Mouse (Mus musculus): ENCODE data around the gene Ttc39d. TPM values are rescaled to one million over a fixed set of nuclear protein-coding genes. Genes with fewer than 3 reads are reported as not detected.
"Not testable (repeated sequence)": the region's sequence is repeated elsewhere in the genome, so short reads cannot be mapped to it uniquely, and the experiment has no call there.

Ttc39d gene
- polyA plus RNA-seq, 1 experiment from 2014 or later: 0.16 TPM

GRCm38 (mm10) chr17:80173708-80174107 is 33.6 kb upstream of the Ttc39d start:
- WGBS: 94% methylated on average over 2 of the region's 2 CpGs
- Histone ChIP-seq H3K27me3 (ENCODE audit: insufficient read depth, poor library complexity, severe bottlenecking) (no peaks in the 10 kb centered on the region), H3K9me3 (no peaks in the 10 kb centered on the region), H3K27ac (no peak overlapping the region), H3K36me3 (no peaks in the 10 kb centered on the region), H3K4me1 (replicated peaks) (peaks cover 19% of the 10 kb centered on the region), H3K4me3 (no peak overlapping the region)
- no peak for DNase-seq (ENCODE audit: low spot score)

- 0 out of 2 replicates have a peak overlapping the region, but pooled peaks have one; percentile 8 for H3K27ac ChIP-seq
- peaks cover 15% of the 10 kb centered on the region for H3K4me1 ChIP-seq (replicated peaks)
- no peak overlapping the region for H3K4me3 ChIP-seq
- H3K27me3 ChIP-seq (ENCODE audit: insufficient read depth, poor library complexity, severe bottlenecking): no peaks in the 10 kb centered on the region
- no peak for DNase-seq (ENCODE audit: low spot score)
- H3K36me3 ChIP-seq: no peaks in the 10 kb centered on the region
- H3K9me3 ChIP-seq: no peaks in the 10 kb centered on the region
- 81% methylated on average over 3 of the region's 3 CpGs for WGBS
Measured at GRCm38 (mm10) chr17:80174146-80174545, 33.1 kb upstream of the Ttc39d start.

GRCm38 (mm10) chr17:80174699-80175385 is 32.4 kb upstream of the Ttc39d start:
- H3K4me1 ChIP-seq (replicated peaks): peaks cover 14% of the 10 kb centered on the region
- no peaks in the 10 kb centered on the region for H3K36me3 ChIP-seq
- peak overlapping the region; percentile 45 for H3K27ac ChIP-seq
- peak; percentile 49 for DNase-seq (ENCODE audit: low spot score)
- no peaks in the 10 kb centered on the region for H3K9me3 ChIP-seq
- 70% methylated on average over 19 of the region's 19 CpGs for WGBS
- no peak overlapping the region for H3K4me3 ChIP-seq
- H3K27me3 ChIP-seq (ENCODE audit: insufficient read depth, poor library complexity, severe bottlenecking): no peaks in the 10 kb centered on the region

DNA sequence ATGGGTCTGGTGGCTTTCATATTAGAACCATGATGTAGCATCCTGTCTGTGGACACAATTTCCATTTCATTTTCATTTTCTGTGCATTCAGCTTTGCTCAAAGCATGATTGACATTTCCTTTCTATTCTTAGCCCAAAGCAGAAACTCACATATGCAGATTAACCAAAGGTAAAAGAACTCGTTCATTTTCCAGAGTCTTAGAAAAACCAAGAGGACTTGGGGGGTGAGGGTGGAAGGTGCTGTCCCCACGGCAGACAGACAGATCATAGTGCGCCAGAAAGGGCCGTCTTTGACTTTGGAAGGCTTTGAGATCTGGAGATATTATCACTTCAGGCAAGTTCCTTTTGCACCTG is 31.9 kb upstream of the Ttc39d start:
- DNase-seq (ENCODE audit: low spot score): no peak
- Histone ChIP-seq H3K36me3 (no peaks in the 10 kb centered on the region), H3K27ac (peak overlapping the region; percentile 45; the same call in 1 of the 2 replicates), H3K9me3 (no peaks in the 10 kb centered on the region), H3K4me3 (no peak overlapping the region), H3K4me1 (replicated peaks) (peaks cover 14% of the 10 kb centered on the region), H3K27me3 (ENCODE audit: insufficient read depth, poor library complexity, severe bottlenecking) (no peaks in the 10 kb centered on the region)
- 78% methylated on average over 4 of the region's 4 CpGs for WGBS

DNA sequence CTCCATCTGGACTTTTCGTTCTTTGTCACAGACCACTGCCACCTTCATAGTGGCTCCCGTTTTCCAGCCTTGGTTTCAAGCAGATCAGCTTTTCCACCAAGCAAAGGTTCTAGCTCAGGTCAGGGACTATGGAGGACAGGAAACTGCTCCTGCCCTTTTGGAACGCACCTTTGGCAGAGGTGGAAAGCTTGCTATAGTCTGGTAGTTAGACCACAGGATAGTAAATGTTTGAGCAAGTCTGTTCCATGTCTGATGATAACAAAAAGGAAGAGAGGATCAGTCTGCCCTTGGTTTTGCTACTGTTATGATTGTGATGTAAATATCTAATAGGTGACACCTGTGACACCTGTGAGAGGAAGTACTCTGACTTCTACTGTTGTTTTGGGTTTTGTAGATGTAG is 31.3 kb upstream of the Ttc39d start:
- no peak for DNase-seq (ENCODE audit: low spot score)
- H3K9me3 ChIP-seq: no peaks in the 10 kb centered on the region
- peaks cover 14% of the 10 kb centered on the region for H3K4me1 ChIP-seq (replicated peaks)
- 92% methylated on average over 3 of the region's 3 CpGs for WGBS
- H3K27me3 ChIP-seq (ENCODE audit: insufficient read depth, poor library complexity, severe bottlenecking): no peaks in the 10 kb centered on the region
- no peak overlapping the region for H3K27ac ChIP-seq
- H3K4me3 ChIP-seq: no peak overlapping the region
- H3K36me3 ChIP-seq: no peaks in the 10 kb centered on the region

DNA sequence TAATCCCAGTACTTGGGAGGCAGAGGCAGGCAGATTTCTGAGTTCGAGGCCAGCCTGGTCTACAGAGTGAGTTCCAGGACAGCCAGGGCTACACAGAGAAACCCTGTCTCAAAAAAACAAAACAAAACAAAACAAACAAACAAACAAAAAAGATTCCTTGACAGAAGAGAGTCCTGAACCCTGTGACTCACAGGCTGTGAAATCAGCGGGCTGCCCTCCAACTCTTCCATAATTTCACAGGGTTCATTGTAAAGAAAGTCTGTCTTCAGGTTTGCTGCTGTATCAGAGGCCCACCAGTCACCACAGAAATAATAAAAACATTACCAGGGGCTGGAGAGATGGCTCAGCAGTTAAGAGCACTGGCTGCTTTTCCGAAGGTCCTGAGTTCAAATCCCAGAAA is 28.4 kb upstream of the Ttc39d start:
- H3K9me3 ChIP-seq; DNase-seq (ENCODE audit: low spot score); H3K27me3 ChIP-seq (ENCODE audit: insufficient read depth, poor library complexity, severe bottlenecking); H3K4me3 ChIP-seq; H3K36me3 ChIP-seq; H3K27ac ChIP-seq: not testable (repeated sequence)
- WGBS: 94% methylated on average over 3 of the region's 3 CpGs
- H3K4me1 ChIP-seq (replicated peaks): peaks cover 14% of the 10 kb centered on the region

- DNase-seq (ENCODE audit: low spot score): peak; percentile 75
- H3K27me3 ChIP-seq (ENCODE audit: insufficient read depth, poor library complexity, severe bottlenecking): no peaks in the 10 kb centered on the region
- no peaks in the 10 kb centered on the region for H3K36me3 ChIP-seq
- H3K4me1 ChIP-seq (replicated peaks): peaks cover 10% of the 10 kb centered on the region
- WGBS: 3% methylated on average over 6 of the region's 6 CpGs
- H3K4me3 ChIP-seq: no peak overlapping the region
- H3K9me3 ChIP-seq: no peaks in the 10 kb centered on the region
- no peak overlapping the region for H3K27ac ChIP-seq
Measured at GRCm38 (mm10) chr17:80179959-80180358, 27.3 kb upstream of the Ttc39d start.

DNA sequence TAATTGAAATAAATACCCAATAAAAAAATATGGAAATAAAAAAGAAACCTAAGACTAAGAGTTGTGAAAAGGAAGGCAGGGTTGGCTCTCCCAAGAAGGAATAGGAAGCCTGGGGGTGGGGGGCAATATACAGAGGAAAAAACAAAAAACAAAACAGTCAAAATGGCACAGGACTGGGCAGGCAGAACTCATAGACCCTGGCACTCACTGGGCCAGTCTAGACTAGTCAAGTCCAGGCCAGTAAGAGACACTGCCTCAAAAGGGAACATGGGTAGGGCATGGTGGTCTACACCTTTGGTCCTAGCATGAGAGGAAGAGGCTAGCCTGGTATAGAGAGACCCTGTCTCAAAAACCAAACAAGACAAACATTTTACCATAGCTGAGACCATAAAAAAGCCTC is 26.8 kb upstream of the Ttc39d start:
- H3K4me3 ChIP-seq: no peak overlapping the region
- DNase-seq (ENCODE audit: low spot score): no peak
- peaks cover 5% of the 10 kb centered on the region; the same call in 1 of the 2 replicates for H3K4me1 ChIP-seq (replicated peaks)
- H3K27me3 ChIP-seq (ENCODE audit: insufficient read depth, poor library complexity, severe bottlenecking): no peaks in the 10 kb centered on the region
- H3K36me3 ChIP-seq: no peaks in the 10 kb centered on the region
- H3K9me3 ChIP-seq: no peaks in the 10 kb centered on the region
- H3K27ac ChIP-seq: no peak overlapping the region

DNA sequence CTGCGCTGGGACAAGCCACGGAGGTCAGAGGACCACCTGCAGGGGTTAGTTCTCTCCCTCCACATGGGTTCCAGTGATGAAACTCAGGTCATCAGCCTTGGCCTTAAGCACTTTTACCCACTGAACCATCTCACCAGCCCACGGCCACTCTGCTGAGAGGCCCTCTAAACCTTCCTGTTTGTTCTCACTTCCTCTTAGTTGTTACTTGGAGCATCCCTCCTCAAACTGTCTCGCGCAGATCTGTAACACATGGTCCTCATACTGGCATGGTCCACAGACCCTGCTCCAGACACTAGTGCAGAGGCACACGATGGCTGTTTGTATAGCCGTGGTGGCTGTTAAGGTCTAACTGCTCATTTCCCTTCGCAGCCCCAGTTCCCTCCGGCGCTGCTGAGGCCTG is 23.6 kb upstream of the Ttc39d start:
- Histone ChIP-seq H3K9me3 (no peaks in the 10 kb centered on the region), H3K27ac (no peak overlapping the region), H3K36me3 (no peaks in the 10 kb centered on the region), H3K27me3 (ENCODE audit: insufficient read depth, poor library complexity, severe bottlenecking) (no peaks in the 10 kb centered on the region), H3K4me1 (replicated peaks) (0 out of 2 replicates have a peak, but pooled peaks cover 4% of the 10 kb centered on the region), H3K4me3 (no peak overlapping the region)
- no peak for DNase-seq (ENCODE audit: low spot score)
- 86% methylated on average over 10 of the region's 10 CpGs for WGBS

DNA sequence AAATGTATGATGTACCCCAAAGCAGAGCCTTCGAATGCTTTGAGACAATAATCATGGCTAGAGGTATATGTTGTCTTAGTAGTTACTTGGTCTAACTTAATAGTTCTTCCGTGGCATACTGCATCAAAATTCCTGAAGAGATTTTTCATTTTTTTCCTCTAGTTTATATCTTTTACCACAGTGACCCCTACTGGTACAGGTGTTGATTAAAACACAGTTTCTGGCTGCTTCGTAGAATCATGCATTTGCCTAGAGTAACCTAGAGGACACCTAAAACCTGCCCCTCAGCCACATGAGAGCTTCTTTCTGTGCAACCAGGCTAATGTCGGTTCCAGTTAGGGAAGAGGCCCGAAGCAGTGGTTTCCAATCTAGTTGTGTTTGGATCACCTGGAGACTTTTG is 14.2 kb upstream of the Ttc39d start:
- no peaks in the 10 kb centered on the region for H3K4me1 ChIP-seq (replicated peaks)
- DNase-seq (ENCODE audit: low spot score): no peak
- no peak overlapping the region for H3K4me3 ChIP-seq
- H3K27ac ChIP-seq: no peak overlapping the region
- 71% methylated on average over 5 of the region's 5 CpGs for WGBS
- no peaks in the 10 kb centered on the region for H3K9me3 ChIP-seq
- H3K36me3 ChIP-seq: peaks cover 40% of the 10 kb centered on the region
- H3K27me3 ChIP-seq (ENCODE audit: insufficient read depth, poor library complexity, severe bottlenecking): no peaks in the 10 kb centered on the region

DNA sequence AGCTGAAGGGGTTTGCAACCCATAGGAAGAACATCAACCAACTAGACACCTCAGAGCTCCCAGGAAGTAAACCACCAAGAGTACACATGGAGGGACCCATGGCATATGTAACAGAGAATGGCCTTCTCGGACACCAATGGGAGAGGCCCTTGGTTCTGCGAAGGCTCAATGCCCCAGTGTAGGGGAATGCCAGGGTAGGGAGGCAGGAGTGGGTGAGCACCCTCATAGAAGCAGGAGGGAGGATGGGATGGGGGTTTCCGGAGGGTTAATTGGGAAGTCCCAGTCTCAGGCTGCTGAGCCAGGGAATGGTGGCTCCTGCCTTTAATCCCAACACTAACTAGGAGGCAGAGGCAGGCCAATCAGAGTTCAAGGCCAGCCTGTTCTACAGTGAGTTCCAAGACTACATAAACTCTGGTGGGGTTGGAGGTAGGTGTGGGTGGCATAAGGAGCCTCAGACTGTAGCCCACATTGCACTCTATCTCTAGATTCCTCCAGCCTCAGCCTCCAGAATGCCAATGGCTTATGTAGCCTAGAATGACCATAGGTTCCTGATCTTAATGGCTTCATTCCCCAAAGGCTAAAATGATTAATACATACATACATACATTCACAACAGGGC is 8.0 kb upstream of the Ttc39d start:
- H3K9me3 ChIP-seq: no peaks in the 10 kb centered on the region
- H3K4me3 ChIP-seq: no peak overlapping the region
- H3K4me1 ChIP-seq (replicated peaks): no peaks in the 10 kb centered on the region
- no peaks in the 10 kb centered on the region for H3K27me3 ChIP-seq (ENCODE audit: insufficient read depth, poor library complexity, severe bottlenecking)
- 86% methylated on average over 3 of the region's 3 CpGs for WGBS
- peaks cover 96% of the 10 kb centered on the region for H3K36me3 ChIP-seq
- no peak for DNase-seq (ENCODE audit: low spot score)
- H3K27ac ChIP-seq: no peak overlapping the region

- 48% methylated on average over 5 of the region's 5 CpGs for WGBS
- peak overlapping the region; percentile 100 for H3K27ac ChIP-seq
- no peak for DNase-seq (ENCODE audit: low spot score)
- peak overlapping the region; percentile 96 for H3K4me3 ChIP-seq
- no peaks in the 10 kb centered on the region for H3K9me3 ChIP-seq
- peaks cover 18% of the 10 kb centered on the region for H3K4me1 ChIP-seq (replicated peaks)
- H3K27me3 ChIP-seq (ENCODE audit: insufficient read depth, poor library complexity, severe bottlenecking): no peaks in the 10 kb centered on the region
- peaks cover 51% of the 10 kb centered on the region for H3K36me3 ChIP-seq
Measured at GRCm38 (mm10) chr17:80205657-80206056, 1.6 kb upstream of the Ttc39d start.

DNA sequence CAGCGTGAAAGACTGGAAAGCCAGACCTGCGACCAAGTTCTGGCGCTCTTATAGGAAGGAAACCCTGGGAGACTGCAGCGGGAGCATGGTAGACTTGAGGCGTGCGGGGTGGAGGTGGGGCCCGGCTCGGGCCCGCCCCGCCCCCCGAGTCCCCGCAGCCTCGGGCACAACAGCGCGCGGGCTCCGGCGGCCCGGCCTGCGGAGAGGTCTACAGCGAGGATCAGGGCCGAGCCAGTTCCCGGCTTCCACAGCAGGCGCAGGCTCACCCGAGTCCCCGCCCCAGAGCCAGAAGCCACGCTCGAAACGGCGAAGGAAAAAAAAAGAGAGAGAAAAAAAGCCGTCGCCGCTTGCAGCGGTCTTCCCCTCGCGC is 974 bp upstream of the Ttc39d start:
- peaks cover 18% of the 10 kb centered on the region for H3K4me1 ChIP-seq (replicated peaks)
- peaks cover 45% of the 10 kb centered on the region for H3K36me3 ChIP-seq
- H3K4me3 ChIP-seq: peak overlapping the region; percentile 96
- WGBS: under 1% methylated on average over 36 of the region's 36 CpGs
- peak overlapping the region; percentile 100 for H3K27ac ChIP-seq
- H3K9me3 ChIP-seq: no peaks in the 10 kb centered on the region
- H3K27me3 ChIP-seq (ENCODE audit: insufficient read depth, poor library complexity, severe bottlenecking): no peaks in the 10 kb centered on the region
- DNase-seq (ENCODE audit: low spot score): peak; percentile 58
